In genomic region chr8:107492802-107493201, GRCm38 (mm10) we compare ENCODE assay signal across 18 mouse cellular contexts. TPM values are rescaled to one million over a fixed set of nuclear protein-coding genes. Genes with fewer than 3 reads are reported as not detected.
DNase-seq lines count a peak whose midpoint lies in the region; ATAC-seq and TF ChIP-seq lines count a peak whose summit lies in the region.
"Had no signal": no experiment of that assay in that cellular context is flagged by ENCODE, and none has a peak within 500 bp of the region (broad histone marks: within the 10 kb centered on the region; RNA-seq: fewer than 3 reads in every experiment).

No protein-coding gene starts in this region.

- H3K4me1 ChIP-seq in limb, embryonic 12.5 days (replicated peaks): peaks cover 64% of the 10 kb centered on the region
- H3K4me1 ChIP-seq in limb, embryonic 10.5 days: peaks cover 49% of the 10 kb centered on the region
- no peaks in the 10 kb centered on the region for H3K4me1 ChIP-seq in midbrain, postnatal 0 days (ENCODE audit: insufficient read depth, low read length)
- H3K4me1 ChIP-seq: forebrain, embryonic 13.5 days had no signal

- no peak overlapping the region for H3K4me3 ChIP-seq in limb, embryonic 12.5 days (replicated peaks)
- no peak overlapping the region for H3K4me3 ChIP-seq in limb, embryonic 10.5 days
- H3K4me3 ChIP-seq in midbrain, postnatal 0 days (ENCODE audit: low read depth, low read length): no peak overlapping the region
- H3K4me3 ChIP-seq: embryonic facial prominence, embryonic 10.5 days; forebrain, embryonic 13.5 days; gastrocnemius, adult 2 months; heart, embryonic 12.5 days; hindbrain, embryonic 10.5 days had no signal

- H3K27me3 ChIP-seq in limb, embryonic 12.5 days: no peaks in the 10 kb centered on the region
- no peaks in the 10 kb centered on the region for H3K27me3 ChIP-seq in limb, embryonic 10.5 days (ENCODE audit: low read depth, poor library complexity, severe bottlenecking)
- H3K27me3 ChIP-seq in midbrain, postnatal 0 days (ENCODE audit: insufficient read depth, low read length): no peaks in the 10 kb centered on the region
- H3K27me3 ChIP-seq: forebrain, embryonic 13.5 days; heart, embryonic 12.5 days had no signal

- H3K4me2 ChIP-seq in limb, embryonic 12.5 days: no peak overlapping the region
- H3K4me2 ChIP-seq in midbrain, postnatal 0 days (ENCODE audit: low read depth, low read length, poor library complexity, severe bottlenecking): no peak overlapping the region
- H3K4me2 ChIP-seq: forebrain, embryonic 13.5 days; heart, embryonic 12.5 days; hindbrain, embryonic 14.5 days had no signal

- 91% methylated on average over 5 of the region's 5 CpGs for WGBS in limb, embryonic 12.5 days
- WGBS in limb, embryonic 10.5 days: 95% methylated on average over 5 of the region's 5 CpGs
- 96% methylated on average over 5 of the region's 5 CpGs for WGBS in midbrain, postnatal 0 days

- no peaks in the 10 kb centered on the region for H3K9me3 ChIP-seq in limb, embryonic 12.5 days
- no peaks in the 10 kb centered on the region for H3K9me3 ChIP-seq in limb, embryonic 10.5 days (replicated peaks)
- no peaks in the 10 kb centered on the region for H3K9me3 ChIP-seq in midbrain, postnatal 0 days (ENCODE audit: low read length)
- H3K9me3 ChIP-seq: embryonic facial prominence, embryonic 10.5 days; forebrain, embryonic 13.5 days; heart, embryonic 12.5 days; hindbrain, embryonic 10.5 days had no signal

- DNase-seq in frontal cortex, adult 2 months (ENCODE audit: extremely low spot score in 1 of 2, low spot score in 1 of 2): peak; percentile 36 to 55
- no peak for DNase-seq in frontal cortex, postnatal 14 days (ENCODE audit: low spot score in 2 of 2)
- DNase-seq in limb, embryonic 10.5 days (ENCODE audit: low spot score): no peak
- DNase-seq in frontal cortex, postnatal 36 days (ENCODE audit: low spot score in 2 of 2): peak; percentile 36 to 49
- DNase-seq in midbrain, postnatal 0 days (ENCODE audit: low spot score): no peak
- DNase-seq in adrenal gland, postnatal 4 days (ENCODE audit: low spot score in 2 of 2): no peak
- DNase-seq: adrenal gland, postnatal 10 days; cerebellum, adult 18-20 months; cerebellum, postnatal 10 days; forebrain, postnatal 0 days; gastrocnemius, adult 2 months; gastrocnemius, postnatal 25 days had no signal

- no peak overlapping the region for H3K9ac ChIP-seq in limb, embryonic 12.5 days (replicated peaks)
- H3K9ac ChIP-seq in midbrain, postnatal 0 days (replicated peaks; ENCODE audit: low read length, poor library complexity, severe bottlenecking): no peak overlapping the region
- H3K9ac ChIP-seq: forebrain, embryonic 13.5 days; forebrain, postnatal 0 days; heart, embryonic 12.5 days; hindbrain, embryonic 14.5 days had no signal

- TF ChIP-seq CTCF in midbrain, postnatal 0 days (IDR thresholded peaks at IDR 0.05): no peak

- H3K27ac ChIP-seq in limb, embryonic 12.5 days: peak overlapping the region; percentile 76; the same call in 1 of the 2 replicates
- H3K27ac ChIP-seq in limb, embryonic 10.5 days: no peak overlapping the region
- no peak overlapping the region for H3K27ac ChIP-seq in midbrain, postnatal 0 days (ENCODE audit: low read depth, low read length)
- H3K27ac ChIP-seq: embryonic facial prominence, embryonic 10.5 days; forebrain, embryonic 13.5 days; hindbrain, embryonic 10.5 days; hindbrain, embryonic 14.5 days had no signal

- no peaks in the 10 kb centered on the region; the same call in 1 of the 2 replicates for H3K36me3 ChIP-seq in limb, embryonic 12.5 days
- 0 out of 2 replicates have a peak, but pooled peaks cover 2% of the 10 kb centered on the region for H3K36me3 ChIP-seq in limb, embryonic 10.5 days
- no peaks in the 10 kb centered on the region for H3K36me3 ChIP-seq in midbrain, postnatal 0 days (ENCODE audit: insufficient read depth, low read length)
- H3K36me3 ChIP-seq: embryonic facial prominence, embryonic 10.5 days; heart, embryonic 12.5 days had no signal

- no peak for ATAC-seq in limb, embryonic 12.5 days (ENCODE audit: insufficient number of reproducible peaks, insufficient read depth, low FRiP score, low TSS enrichment, low read depth)
- no peak for ATAC-seq in midbrain, postnatal 0 days (ENCODE audit: low FRiP score)
- ATAC-seq: forebrain, embryonic 13.5 days; forebrain, postnatal 0 days had no signal

RNA-seq across cellular contexts. Expression of gene Wwp2, which starts 56.6 kb away (rescaled TPM):
- polyA plus RNA-seq in frontal cortex, adult 2 months (2012; rRNA removed): 26.6 and 27.3 TPM in 2 replicates
- polyA plus RNA-seq in limb, embryonic 12.5 days (2016; fragmentation: Nextera tagmentation; extraction: Ambion mirVana): 277 and 286 TPM in 2 replicates
- 55.9 and 116 TPM in 2 replicates for polyA plus RNA-seq in limb, embryonic 10.5 days (2016; fragmentation: Nextera tagmentation; extraction: Ambion mirVana)
- 41.7 and 44.2 TPM in 2 replicates for total RNA-seq in midbrain, postnatal 0 days (2014; rRNA removed)
- 34.7 and 36.2 TPM in 2 replicates for polyA plus RNA-seq in midbrain, postnatal 0 days (2015; fragmentation: Nextera tagmentation; extraction: Ambion mirVana)
- total RNA-seq in adrenal gland, postnatal 4 days (2021): 10 to 100 TPM; 53.9 to 57.8 TPM

Comparison
In these comparisons a context has a peak if more than half of its experiments do, and no peak if none do; other contexts are left out.
1. DNase-seq: peak in frontal cortex, adult 2 months (2 of 2) and frontal cortex, postnatal 36 days (2 of 2); none in frontal cortex, postnatal 14 days (0 of 2), limb, embryonic 10.5 days (single experiment), midbrain, postnatal 0 days (single experiment) and adrenal gland, postnatal 4 days (0 of 2).